Mouse (Mus musculus) liver, embryonic 14.5 days (tissue): ENCODE results near the gene Golga5. TPM values are rescaled to one million over a fixed set of nuclear protein-coding genes. Genes with fewer than 3 reads are reported as not detected.

Experiments used
- ATAC-seq: fragments of 200-750 bp; cut with Nextera tagmentation; 2 replicates; pipeline ENCODE4 v1.8.0; 2017; ENCODE audit warnings: moderate number of reproducible peaks, mild to moderate bottlenecking, moderate library complexity; ENCODE audit not compliant: insufficient read depth
- DNase-seq, 3 experiments: peaks; one replicate each; pipeline ENCODE4 v3.0.0-alpha.2; 2012 to 2013; ENCODE audit warnings: low read depth in 3 of 3, low spot score in 3 of 3
- H3K27ac ChIP-seq: fragments of 300-500 bp; sonication (generic); 2 replicates; pipeline ENCODE4 v1.5.1; 2014; ENCODE audit warnings: moderate library complexity, mild to moderate bottlenecking, control low read depth, inconsistent platforms
- H3K27me3 ChIP-seq: fragments of 300-500 bp; sonication (generic); 2 replicates; pipeline ENCODE4 v1.6.1; 2014; ENCODE audit warnings: mild to moderate bottlenecking, low read length, moderate library complexity; ENCODE audit not compliant: control insufficient read depth, insufficient read depth
- H3K36me3 ChIP-seq: fragments of 300-500 bp; sonication (generic); replicated peaks from 2 replicates; pipeline ENCODE4 v1.6.1; 2014; ENCODE audit warnings: low read depth; ENCODE audit not compliant: control insufficient read depth, insufficient read depth
- H3K4me1 ChIP-seq, 2 experiments: fragments of 200-500 bp in 1 of 2; fragments of 300-500 bp in 1 of 2; sonication (generic) in 1 of 2; replicated peaks; 2 replicates each; pipeline ENCODE4 v1.6.1; 2012 to 2014; ENCODE audit warnings: antibody characterized with exemption in 1 of 2, inconsistent platforms in 1 of 2, low read length in 1 of 2; ENCODE audit not compliant: control insufficient read depth in 2 of 2, insufficient read depth in 2 of 2
- H3K4me2 ChIP-seq: fragments of 300-500 bp; sonication (generic); 2 replicates; pipeline ENCODE4 v1.6.1; 2014; ENCODE audit warnings: low read depth, mild to moderate bottlenecking, control low read depth, moderate library complexity
- H3K4me3 ChIP-seq, 2 experiments: fragments of 200-500 bp in 1 of 2; fragments of 300-500 bp in 1 of 2; sonication (generic) in 1 of 2; 2 replicates each; pipeline ENCODE4 v1.5.1; 2012 to 2014; ENCODE audit warnings: low read depth in 2 of 2, low read length in 2 of 2, mild to moderate bottlenecking in 2 of 2, control low read depth in 1 of 2, inconsistent platforms in 1 of 2, moderate library complexity in 1 of 2; ENCODE audit not compliant: insufficient read depth in 1 of 2
- H3K9ac ChIP-seq: fragments of 300-500 bp; sonication (generic); replicated peaks from 2 replicates; pipeline ENCODE4 v1.6.1; 2014; ENCODE audit warnings: mild to moderate bottlenecking, control low read depth, moderate library complexity
- H3K9me3 ChIP-seq: fragments of 300-500 bp; sonication (generic); 2 replicates; pipeline ENCODE4 v1.6.1; 2016; ENCODE audit warnings: low read length, mixed read lengths; ENCODE audit not compliant: control insufficient read depth
- CTCF ChIP-seq: IDR thresholded peaks from 2 replicates; pipeline ENCODE4 v1.5.1; 2016; ENCODE audit warnings: antibody characterized with exemption, low read depth, control low read depth
- EP300 ChIP-seq: IDR thresholded peaks from 2 replicates; pipeline ENCODE4 v1.6.1; 2016; ENCODE audit warnings: antibody characterized with exemption, low read depth
- WGBS: fragments of 180-500 bp; shearing (Covaris S2); extraction: QIAGEN DNeasy Blood & Tissue Kit; methylation state at CpG from one replicate; pipeline ENCODE4 v1.1.7; 2014; ENCODE audit not compliant: insufficient replicate concordance; 5-methylcytosine and 5-hydroxymethylcytosine counted together
- polyA plus RNA-seq, 2 experiments: library from polyadenylated mRNA; depleted of rRNA in 1 of 2; stranded (reverse) in 1 of 2; unstranded in 1 of 2; fragments of >200 nt; fragmentation: Nextera tagmentation in 1 of 2; extraction: Ambion mirVana in 1 of 2; gene quantifications; 2 replicates each; pipeline versions ENCODE4 v1.2.1 to v1.2.3; 2012 to 2014

Golga5 gene
- polyA plus RNA-seq, 2 experiments, result 10.1 to 12.8 TPM

DNA sequence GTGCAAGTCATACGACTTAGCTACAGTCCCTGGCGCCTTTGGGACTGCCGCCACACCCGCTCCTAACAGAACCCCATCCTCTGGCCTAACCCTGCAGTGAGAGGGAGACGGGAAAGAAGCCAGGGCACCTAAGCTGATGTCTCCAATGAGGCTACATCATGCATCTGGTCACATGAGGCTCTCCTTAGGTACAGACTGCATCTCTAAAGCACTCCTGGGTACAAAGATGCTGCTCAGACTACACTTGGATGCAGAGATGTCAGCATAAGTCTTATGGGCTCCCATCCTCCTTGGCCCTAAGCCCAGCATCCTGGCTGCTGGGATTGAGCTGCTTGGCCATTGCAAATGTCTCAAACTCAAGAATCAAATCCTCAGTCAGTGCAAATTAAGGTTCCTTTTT is 39.3 kb upstream of the Golga5 start:
- Histone ChIP-seq H3K27me3 (no peaks in the 10 kb centered on the region), H3K4me2 (no peak overlapping the region), H3K27ac (no peak overlapping the region), H3K9me3 (no peaks in the 10 kb centered on the region), H3K36me3 (no peaks in the 10 kb centered on the region), H3K4me3 (no peak overlapping the region), H3K9ac (no peak overlapping the region), H3K4me1 (peaks cover 2 to 26% of the 10 kb centered on the region in 2 experiments)
- TF ChIP-seq EP300 (no peak), CTCF (no peak)
- WGBS, result 76% methylated on average over 5 of the region's 5 CpGs
- DNase-seq (no peak), ATAC-seq (no peak)

DNA sequence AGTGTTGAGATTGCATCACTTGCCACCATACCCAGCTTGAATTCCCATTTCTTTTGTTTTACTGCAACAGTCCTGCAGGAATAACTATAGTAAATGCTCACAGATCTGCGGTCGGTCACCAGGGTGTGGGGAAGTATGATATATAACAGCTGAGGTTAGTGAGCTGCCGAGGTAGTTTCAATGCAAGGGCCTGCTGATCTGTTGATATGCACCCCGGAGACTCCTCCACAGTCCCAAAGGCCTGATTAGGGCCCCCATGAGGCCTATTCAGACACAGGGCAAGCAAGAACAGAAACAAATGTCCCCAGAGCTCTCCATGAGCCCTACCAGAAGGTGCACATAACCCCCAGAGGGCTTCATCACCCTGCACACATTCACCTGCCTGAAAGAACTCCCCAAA is 38.7 kb upstream of the Golga5 start:
- peak; percentile 21; the same call in 1 of the 2 replicates for ATAC-seq
- H3K4me1 ChIP-seq, result peaks cover 2 to 21% of the 10 kb centered on the region in 2 experiments
- no peak overlapping the region for H3K4me3 ChIP-seq
- 0 out of 2 replicates have a peak overlapping the region, but pooled peaks have one; percentile 15 for H3K4me2 ChIP-seq
- H3K27ac ChIP-seq, result no peak overlapping the region
- no peaks in the 10 kb centered on the region for H3K27me3 ChIP-seq
- WGBS, result 25% methylated on average over 4 of the region's 4 CpGs
- H3K36me3 ChIP-seq, result no peaks in the 10 kb centered on the region
- H3K9me3 ChIP-seq, result no peaks in the 10 kb centered on the region
- TF ChIP-seq CTCF (no peak), EP300 (no peak)
- DNase-seq, result peak in 1 of 3 experiments; percentile 58
- H3K9ac ChIP-seq, result no peak overlapping the region

DNA sequence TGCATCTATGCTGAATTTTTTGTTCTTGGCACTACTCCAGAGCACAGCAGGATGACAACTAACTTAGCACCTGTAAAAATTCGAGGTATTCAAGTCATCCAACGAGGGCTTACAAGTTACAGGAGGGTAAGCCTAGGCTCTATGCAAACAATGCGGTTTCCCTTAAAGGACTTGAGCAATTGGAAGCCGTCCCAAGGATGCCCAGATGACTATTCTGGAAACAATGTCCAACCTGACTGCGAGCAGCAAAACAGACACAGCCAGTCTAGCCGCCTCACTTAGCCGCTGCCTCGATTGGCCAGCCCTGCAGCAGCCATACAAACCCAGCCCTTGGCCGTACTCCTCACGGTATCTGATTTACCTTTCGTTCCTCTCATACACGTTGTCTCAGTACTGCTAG is 36.7 kb upstream of the Golga5 start:
- H3K9me3 ChIP-seq, result no peaks in the 10 kb centered on the region
- H3K4me2 ChIP-seq, result no peak overlapping the region
- H3K36me3 ChIP-seq, result no peaks in the 10 kb centered on the region
- DNase-seq (no peak), ATAC-seq (no peak)
- peaks cover 0 to 12% of the 10 kb centered on the region in 2 experiments; a peak in 3 of 4 replicates for H3K4me1 ChIP-seq
- H3K9ac ChIP-seq, result no peak overlapping the region
- H3K4me3 ChIP-seq, result no peak overlapping the region
- TF ChIP-seq EP300 (no peak), CTCF (no peak)
- H3K27ac ChIP-seq, result no peak overlapping the region
- H3K27me3 ChIP-seq, result no peaks in the 10 kb centered on the region
- WGBS, result 71% methylated on average over 12 of the region's 12 CpGs

DNA sequence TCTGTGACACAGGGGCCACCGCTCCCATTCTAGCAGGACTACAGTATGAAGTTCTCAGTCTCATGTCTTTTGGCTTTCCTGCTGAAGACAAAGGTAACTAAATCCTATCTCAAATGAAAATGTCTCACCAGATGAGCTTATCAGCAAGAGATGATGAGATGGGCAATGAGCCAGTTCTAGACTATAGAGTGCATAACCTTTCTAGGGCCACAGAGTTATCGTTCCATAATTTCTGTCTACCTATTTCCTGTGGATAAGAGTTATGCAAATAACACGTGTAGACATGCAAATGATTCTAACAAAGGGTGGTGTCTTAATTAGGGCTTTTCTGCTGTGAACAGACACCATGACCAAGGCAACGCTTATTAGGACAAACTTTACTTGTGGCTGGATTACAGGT is 34.8 kb upstream of the Golga5 start:
- Histone ChIP-seq H3K9ac (no peak overlapping the region), H3K4me3 (no peak overlapping the region), H3K4me1 (peaks cover 3 to 19% of the 10 kb centered on the region in 2 experiments), H3K9me3 (no peaks in the 10 kb centered on the region), H3K27ac (no peak overlapping the region), H3K36me3 (no peaks in the 10 kb centered on the region), H3K4me2 (no peak overlapping the region), H3K27me3 (no peaks in the 10 kb centered on the region)
- no peak for TF ChIP-seq EP300
- TF ChIP-seq CTCF, result no peak
- DNase-seq (no peak), ATAC-seq (no peak)
- 56% methylated on average over 4 of the region's 4 CpGs for WGBS

DNA sequence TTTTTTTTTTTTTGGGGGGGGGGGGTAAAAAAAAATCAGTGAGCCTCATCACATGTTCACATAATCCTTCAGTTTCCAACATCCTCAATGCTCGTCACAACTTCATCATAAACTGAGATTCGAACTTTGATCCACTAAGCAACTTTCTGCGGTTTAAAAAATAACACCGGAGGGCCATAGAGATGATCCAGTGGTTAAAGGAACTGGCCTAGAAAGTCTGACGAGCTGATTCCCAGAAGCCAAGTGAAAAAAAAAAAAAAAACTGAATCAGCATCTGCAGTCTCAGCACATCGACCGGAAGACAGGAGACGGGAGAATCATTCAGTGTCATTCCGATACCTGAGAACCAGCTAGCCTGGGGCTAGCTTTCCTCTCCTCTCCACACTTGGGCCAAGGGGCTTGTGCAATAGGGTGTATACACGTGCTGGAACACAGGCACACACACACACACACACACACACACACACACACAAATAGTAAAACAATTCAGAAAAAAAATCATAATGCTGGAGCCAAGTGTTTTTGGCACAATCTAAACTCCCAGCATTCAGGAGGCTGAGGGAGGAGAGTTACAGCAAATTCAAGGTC is 31.9 kb upstream of the Golga5 start:
- ATAC-seq, result no peak
- no peaks in the 10 kb centered on the region for H3K36me3 ChIP-seq
- WGBS, result 63% methylated on average over 10 of the region's 10 CpGs
- H3K4me2 ChIP-seq, result no peak overlapping the region
- DNase-seq, result no peak
- H3K4me3 ChIP-seq, result no peak overlapping the region
- TF ChIP-seq EP300 (no peak), CTCF (no peak)
- no peak overlapping the region for H3K27ac ChIP-seq
- H3K9ac ChIP-seq, result no peak overlapping the region
- no peaks in the 10 kb centered on the region for H3K27me3 ChIP-seq
- H3K9me3 ChIP-seq, result no peaks in the 10 kb centered on the region
- peaks cover 3 to 17% of the 10 kb centered on the region in 2 experiments for H3K4me1 ChIP-seq
